Mouse (Mus musculus) midbrain, postnatal 0 days (tissue): Measurements from ENCODE around the gene Adamts10. TPM values are rescaled to one million over a fixed set of nuclear protein-coding genes. Genes with fewer than 3 reads are reported as not detected.

ENCODE experiments used
- ATAC-seq: fragments of 200-750 bp; cut with Nextera tagmentation; 2 replicates; pipeline ENCODE4 v1.8.0; 2017; ENCODE audit warnings: moderate number of reproducible peaks, mild to moderate bottlenecking, moderate TSS enrichment, moderate library complexity; ENCODE audit not compliant: low FRiP score
- DNase-seq: peaks from one replicate; pipeline ENCODE4 v3.0.0-alpha.2; 2015; ENCODE audit warnings: low spot score
- H3K27ac ChIP-seq: fragments of 300-500 bp; sonication (generic); 2 replicates; pipeline ENCODE4 v1.5.1; 2014; ENCODE audit warnings: low read depth, mild to moderate bottlenecking, low read length, mixed read lengths
- H3K27me3 ChIP-seq: fragments of 300-500 bp; sonication (generic); 2 replicates; pipeline ENCODE4 v1.6.1; 2014; ENCODE audit warnings: low read length, control low read depth, mixed read lengths; ENCODE audit not compliant: insufficient read depth
- H3K36me3 ChIP-seq: fragments of 300-500 bp; sonication (generic); 2 replicates; pipeline ENCODE4 v1.6.1; 2014; ENCODE audit warnings: low read length, control low read depth, mixed read lengths; ENCODE audit not compliant: insufficient read depth
- H3K4me1 ChIP-seq: fragments of 300-500 bp; sonication (generic); 2 replicates; pipeline ENCODE4 v1.6.1; 2014; ENCODE audit warnings: mild to moderate bottlenecking, control low read depth, antibody characterized with exemption, low read length, mixed read lengths; ENCODE audit not compliant: insufficient read depth
- H3K4me2 ChIP-seq: fragments of 300-500 bp; sonication (generic); 2 replicates; pipeline ENCODE4 v1.6.1; 2014; ENCODE audit warnings: low read depth, mild to moderate bottlenecking, low read length, mixed read lengths; ENCODE audit not compliant: poor library complexity, severe bottlenecking
- H3K4me3 ChIP-seq: fragments of 300-500 bp; sonication (generic); 2 replicates; pipeline ENCODE4 v1.5.1; 2014; ENCODE audit warnings: low read depth, mild to moderate bottlenecking, low read length, moderate library complexity
- H3K9ac ChIP-seq: fragments of 300-500 bp; sonication (generic); replicated peaks from 2 replicates; pipeline ENCODE4 v1.6.1; 2014; ENCODE audit warnings: mild to moderate bottlenecking, low read length, moderate library complexity, mixed read lengths; ENCODE audit not compliant: poor library complexity, severe bottlenecking
- H3K9me3 ChIP-seq: fragments of 300-500 bp; sonication (generic); 2 replicates; pipeline ENCODE4 v1.6.1; 2016; ENCODE audit warnings: low read length, control low read depth
- CTCF ChIP-seq: IDR thresholded peaks from 2 replicates; pipeline ENCODE4 v1.5.1; 2016; ENCODE audit warnings: antibody characterized with exemption, mild to moderate bottlenecking
- WGBS: fragments of 180-500 bp; shearing (Covaris S2); extraction: QIAGEN DNeasy Blood & Tissue Kit; methylation state at CpG from one replicate; pipeline ENCODE4 v1.1.7; 2014; 5-methylcytosine and 5-hydroxymethylcytosine counted together
- polyA plus RNA-seq: library from polyadenylated mRNA; unstranded; fragments of >200 nt; fragmentation: Nextera tagmentation; extraction: Ambion mirVana; gene quantifications from 2 replicates; pipeline ENCODE4 v1.2.1, GENCODE M21; 2015
- total RNA-seq: library from RNA; depleted of rRNA; stranded (reverse); fragments of >200 nt; gene quantifications from 2 replicates; pipeline ENCODE4 v1.2.3, GENCODE M21; 2014

Adamts10 gene
- total and polyA plus RNA-seq, 2 experiments from 2014 or later: 36.9 to 56.3 TPM

- no peak for ATAC-seq
- Histone ChIP-seq H3K27ac (no peak overlapping the region), H3K27me3 (no peaks in the 10 kb centered on the region), H3K9me3 (no peaks in the 10 kb centered on the region), H3K36me3 (no peaks in the 10 kb centered on the region), H3K4me2 (no peak overlapping the region), H3K4me1 (0 out of 2 replicates have a peak, but pooled peaks cover 7% of the 10 kb centered on the region), H3K9ac (no peak overlapping the region), H3K4me3 (no peak overlapping the region)
- TF ChIP-seq CTCF: no peak
- DNase-seq: no peak
- 73% methylated on average over 1 of the region's 1 CpGs for WGBS
These were observed 3.6 kb upstream of the Adamts10 start for GRCm38 (mm10) chr17:33520366-33520765.

GRCm38 (mm10) chr17:33523431-33523917, 530 bp upstream of the Adamts10 start:
- TF ChIP-seq CTCF: no peak
- Histone ChIP-seq H3K4me1 (0 out of 2 replicates have a peak, but pooled peaks cover 7% of the 10 kb centered on the region), H3K9ac (peak overlapping the region; percentile 79), H3K4me2 (peak overlapping the region; percentile 65), H3K27ac (peak overlapping the region; percentile 55), H3K4me3 (peak overlapping the region; percentile 66), H3K9me3 (no peaks in the 10 kb centered on the region), H3K27me3 (no peaks in the 10 kb centered on the region), H3K36me3 (no peaks in the 10 kb centered on the region)
- WGBS: 4% methylated on average over 11 of the region's 13 CpGs
- peak; percentile 35 for ATAC-seq
- peak; percentile 21 for DNase-seq

GRCm38 (mm10) chr17:33524806-33525373, 886 bp downstream of the Adamts10 start:
- no peak for TF ChIP-seq CTCF
- Histone ChIP-seq H3K9me3 (no peaks in the 10 kb centered on the region), H3K4me3 (peak overlapping the region; percentile 66), H3K4me1 (0 out of 2 replicates have a peak, but pooled peaks cover 7% of the 10 kb centered on the region), H3K36me3 (peaks cover 4% of the 10 kb centered on the region), H3K4me2 (peak overlapping the region; percentile 65), H3K9ac (peak overlapping the region; percentile 79; the same call in 1 of the 2 replicates), H3K27ac (peak overlapping the region; percentile 55), H3K27me3 (no peaks in the 10 kb centered on the region)
- DNase-seq: peak; percentile 2
- ATAC-seq: no peak
- WGBS: 15% methylated on average over 2 of the region's 2 CpGs

- H3K9me3 ChIP-seq: no peaks in the 10 kb centered on the region
- DNase-seq: peak; percentile 30
- H3K36me3 ChIP-seq: peaks cover 19% of the 10 kb centered on the region
- no peak overlapping the region for H3K4me2 ChIP-seq
- H3K27me3 ChIP-seq: no peaks in the 10 kb centered on the region
- ATAC-seq: no peak
- 51% methylated on average over 3 of the region's 3 CpGs for WGBS
- no peak overlapping the region for H3K4me3 ChIP-seq
- 0 out of 2 replicates have a peak, but pooled peaks cover 7% of the 10 kb centered on the region for H3K4me1 ChIP-seq
- no peak overlapping the region for H3K9ac ChIP-seq
- H3K27ac ChIP-seq: no peak overlapping the region
- TF ChIP-seq CTCF: no peak
These were observed 2.5 kb downstream of the Adamts10 start for GRCm38 (mm10) chr17:33526506-33526905.

- Histone ChIP-seq H3K9me3 (no peaks in the 10 kb centered on the region), H3K27ac (no peak overlapping the region), H3K4me2 (no peak overlapping the region), H3K9ac (no peak overlapping the region), H3K4me1 (no peaks in the 10 kb centered on the region), H3K36me3 (peaks cover 22% of the 10 kb centered on the region), H3K27me3 (no peaks in the 10 kb centered on the region), H3K4me3 (no peak overlapping the region)
- DNase-seq (peak; percentile 71), ATAC-seq (0 out of 2 replicates have a peak, but pooled peaks have one; percentile 34)
- 90% methylated on average over 3 of the region's 3 CpGs for WGBS
- TF ChIP-seq CTCF: peak; percentile 84
These were observed 15.2 kb downstream of the Adamts10 start for GRCm38 (mm10) chr17:33539106-33539675.

- H3K36me3 ChIP-seq: peaks cover 25% of the 10 kb centered on the region
- H3K4me3 ChIP-seq: no peak overlapping the region
- TF ChIP-seq CTCF: no peak
- no peaks in the 10 kb centered on the region for H3K4me1 ChIP-seq
- H3K27ac ChIP-seq: no peak overlapping the region
- no peaks in the 10 kb centered on the region for H3K9me3 ChIP-seq
- ATAC-seq: no peak
- H3K4me2 ChIP-seq: no peak overlapping the region
- no peak overlapping the region for H3K9ac ChIP-seq
- no peak for DNase-seq
- no peaks in the 10 kb centered on the region for H3K27me3 ChIP-seq
- WGBS: 97% methylated on average over 4 of the region's 4 CpGs
These were observed 15.9 kb downstream of the Adamts10 start for GRCm38 (mm10) chr17:33539878-33540277.
